Mouse (Mus musculus) activated CD4-positive, CD25-positive, alpha-beta regulatory T cell (primary cell): ENCODE measurements around the gene Cers4. TPM values are rescaled to one million over a fixed set of nuclear protein-coding genes. Genes with fewer than 3 reads are reported as not detected.

Source experiments
- polyA plus RNA-seq, 2 experiments: library from polyadenylated mRNA; unstranded; fragments of 100-300 nt; shearing (Covaris generic); gene quantifications; one replicate each; pipeline ENCODE4 v1.2.1; 2017

The Cers4 gene
- polyA plus RNA-seq = 10 to 100 TPM; 32.0 to 68.4 TPM

DNA sequence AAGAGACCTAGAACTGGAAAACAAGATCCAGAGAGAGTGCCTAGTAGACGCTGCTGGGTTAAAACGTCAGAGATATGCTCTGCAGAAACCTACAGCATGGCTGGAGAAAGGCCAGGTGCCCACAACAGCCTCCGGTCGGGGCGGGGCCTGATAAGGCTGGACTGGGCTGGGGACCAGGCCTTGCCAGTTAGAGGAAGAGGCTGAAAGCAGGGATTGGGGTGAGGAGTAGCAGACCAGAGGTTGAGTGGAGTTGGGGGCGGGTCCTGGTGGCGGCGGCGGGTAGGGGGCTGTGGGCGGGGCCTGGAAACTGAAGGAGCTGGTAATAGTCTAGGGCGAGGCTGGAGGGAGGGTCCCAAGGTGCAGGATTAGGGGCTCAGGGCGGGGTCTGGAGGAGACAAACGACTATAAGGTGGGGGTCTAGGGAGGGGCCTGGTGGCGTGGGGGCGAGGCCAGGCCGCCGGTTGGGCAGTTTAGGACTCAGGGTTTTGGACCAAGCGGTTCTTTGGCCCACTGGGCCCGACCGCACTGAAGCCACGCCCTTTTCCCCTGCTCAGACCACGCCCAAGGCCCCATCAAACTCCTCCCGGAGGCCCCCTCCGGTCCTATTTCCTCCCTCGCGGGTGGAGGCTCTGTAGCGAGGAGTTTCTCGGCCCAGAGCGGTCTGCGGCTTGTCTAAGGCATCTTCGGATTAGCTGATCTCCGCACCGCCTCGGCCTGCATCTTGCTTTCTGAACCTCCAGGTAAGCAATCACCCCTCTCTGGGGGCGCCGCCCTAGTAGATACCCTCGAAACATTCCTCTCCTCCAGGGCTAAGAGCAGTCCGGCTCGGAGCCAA lies at the start of gene Cers4:
TSS of gene Cers4 (plus strand) at position 176 of the 835 bp plus-strand sequence.

Other genes with a start within 250 kb of the Cers4 start
- gene Tgfbr3l, start 244.8 kb upstream of the Cers4 start, polyA plus RNA-seq = 1 to 10 TPM; 4.8 to 6.7 TPM
- 10 to 100 TPM; 27.7 to 30.0 TPM for gene Snapc2, start 239.9 kb upstream of the Cers4 start, polyA plus RNA-seq
- gene Ctxn1, start 233.8 kb upstream of the Cers4 start, polyA plus RNA-seq = under 1 TPM; 0.57 to 0.76 TPM
- 10 to 100 TPM; 43.6 to 50.8 TPM for gene Timm44, start 217.1 kb upstream of the Cers4 start, polyA plus RNA-seq
- 10 to 100 TPM in 1 of 2 experiments, 1 to 10 TPM in 1; 9.7 to 11.6 TPM for gene Ccl25, start 167.8 kb upstream of the Cers4 start, polyA plus RNA-seq
- gene Elavl1, start 167.6 kb upstream of the Cers4 start, polyA plus RNA-seq = 100 to 1,000 TPM; 177 to 203 TPM
- gene Zfp958, start 120.1 kb downstream of the Cers4 start, polyA plus RNA-seq = 10 to 100 TPM; 14.9 to 19.6 TPM